Mouse (Mus musculus) mouse embryonic stem cell (cell line): ENCODE data around the gene Sesn1.

Experiments used
- in situ Hi-C, 2 experiments: fragments of 300-500 bp; cut with MboI; formaldehyde crosslinking; loops; 1 replicate in 1 of 2; 3 replicates in 1 of 2; pipeline ENCODE4 v1.14.3; 2019 to 2020; ENCODE audit warnings: low sequenced_read_pairs in 2 of 2, low pct_unique_long_range_greater_than_20kb in 1 of 2, mixed read lengths in 1 of 2; ENCODE audit not compliant: unreplicated experiment in 1 of 2

Gene Sesn1

GRCm38 (mm10) chr10:41888365-41888941, 78.7 kb downstream of the Sesn1 start:
- in situ Hi-C loops = no loop called here

- in situ Hi-C loops = no loop called here
These were observed 79.8 kb downstream of the Sesn1 start for GRCm38 (mm10) chr10:41889566-41889965.

GRCm38 (mm10) chr10:41890537-41890936, 80.8 kb downstream of the Sesn1 start:
- in situ Hi-C loops = no loop called here

- in situ Hi-C loops = no loop called here
These were observed 81.6 kb downstream of the Sesn1 start for GRCm38 (mm10) chr10:41891312-41891711.

- in situ Hi-C loops = no loop called here
These were observed 84.0 kb downstream of the Sesn1 start for GRCm38 (mm10) chr10:41893433-41894411.

- in situ Hi-C loops = no loop called here
These were observed 86.7 kb downstream of the Sesn1 start for GRCm38 (mm10) chr10:41896425-41896824.

GRCm38 (mm10) chr10:41896865-41897264, 87.1 kb downstream of the Sesn1 start:
- in situ Hi-C loops = no loop called here

GRCm38 (mm10) chr10:41901456-41901855, 91.7 kb downstream of the Sesn1 start:
- in situ Hi-C loops = no loop called here

- in situ Hi-C loops = no loop called here
These were observed 92.1 kb downstream of the Sesn1 start for GRCm38 (mm10) chr10:41901864-41902263.

GRCm38 (mm10) chr10:41907473-41907872, 97.7 kb downstream of the Sesn1 start:
- in situ Hi-C loops = no loop called here

- in situ Hi-C loops = no loop called here
These were observed 98.2 kb downstream of the Sesn1 start for GRCm38 (mm10) chr10:41907950-41908349.

- in situ Hi-C loops = no loop called here
These were observed 99.2 kb downstream of the Sesn1 start for GRCm38 (mm10) chr10:41908899-41909298.

- in situ Hi-C loops = no loop called here
These were observed 102.7 kb downstream of the Sesn1 start for GRCm38 (mm10) chr10:41912290-41912994.

GRCm38 (mm10) chr10:41926726-41927125, 117.0 kb downstream of the Sesn1 start:
- in situ Hi-C loops = no loop called here

- in situ Hi-C loops = no loop called here
These were observed 121.2 kb downstream of the Sesn1 start for GRCm38 (mm10) chr10:41930966-41931365.

- in situ Hi-C loops = no loop called here
These were observed 122.2 kb downstream of the Sesn1 start for GRCm38 (mm10) chr10:41931962-41932361.

GRCm38 (mm10) chr10:41932943-41933342, 123.2 kb downstream of the Sesn1 start:
- in situ Hi-C loops = no loop called here

GRCm38 (mm10) chr10:41933536-41933935, 123.8 kb downstream of the Sesn1 start:
- in situ Hi-C loops = no loop called here
